Mouse (Mus musculus): ENCODE data around the gene Irak4. TPM values are rescaled to one million over a fixed set of nuclear protein-coding genes. Genes with fewer than 3 reads are reported as not detected.

Gene Irak4
- polyA plus RNA-seq, 1 experiment from 2014 or later: 5.3 TPM

Other genes with a start within 250 kb of the Irak4 start
- 4.0 and 4.1 TPM in 2 replicates for gene Adamts20, start 78.2 kb upstream of the Irak4 start, polyA plus RNA-seq (2015; fragmentation: Nextera tagmentation; extraction: Ambion mirVana)
- gene Pus7l, start 96 bp upstream of the Irak4 start, polyA plus RNA-seq (2015; fragmentation: Nextera tagmentation; extraction: Ambion mirVana): 8.7 and 9.3 TPM in 2 replicates
- gene Twf1, start 46.2 kb downstream of the Irak4 start, polyA plus RNA-seq (2015; fragmentation: Nextera tagmentation; extraction: Ambion mirVana): 70.5 and 71.1 TPM in 2 replicates
- gene Tmem117, start 85.6 kb downstream of the Irak4 start, polyA plus RNA-seq (2015; fragmentation: Nextera tagmentation; extraction: Ambion mirVana): 4.3 and 5.5 TPM in 2 replicates